9 mouse cellular contexts compared by ENCODE assay signal in the genomic region with DNA sequence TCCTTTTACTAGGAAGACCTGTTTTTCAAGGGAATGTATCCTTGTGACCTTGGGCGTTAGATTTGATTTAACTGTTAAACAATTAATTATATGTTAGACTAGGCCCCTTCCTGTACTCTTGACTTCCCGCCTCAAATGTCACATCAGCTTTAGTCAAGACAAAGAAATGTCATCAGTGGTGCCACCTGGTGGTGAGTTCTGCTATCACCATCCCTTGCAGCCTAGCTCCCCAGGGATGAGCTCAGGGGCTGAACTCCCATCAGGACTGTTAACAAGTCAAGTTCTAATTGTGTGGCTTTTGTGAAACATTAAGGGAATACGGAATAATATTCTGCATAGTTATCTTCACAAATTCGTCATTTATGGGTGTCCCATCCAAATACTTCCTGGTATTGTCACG.
DNase-seq lines count a peak whose midpoint lies in the region; ATAC-seq and TF ChIP-seq lines count a peak whose summit lies in the region.
"Had no signal": no experiment of that assay in that cellular context is flagged by ENCODE, and none has a peak within 500 bp of the region (broad histone marks: within the 10 kb centered on the region; RNA-seq: fewer than 3 reads in every experiment).

No protein-coding gene starts in this region.

- DNase-seq in gastrocnemius, postnatal 14 days = peak; percentile 27
- DNase-seq in gastrocnemius, postnatal 4 days (ENCODE audit: low spot score in 2 of 2) = no peak
- peak; percentile 19 to 42 for DNase-seq in right cerebral cortex, adult 2 months (ENCODE audit: low spot score in 2 of 2)
- no peak for DNase-seq in right cerebral cortex, adult 18-20 months
- peak; percentile 72 for DNase-seq in induced T-regulatory cell, adult 2 months (ENCODE audit: low read depth)
- peak; percentile 73 for DNase-seq in retina, embryonic 14.5 days (ENCODE audit: low spot score)

- WGBS in bone marrow, adult 2 months = 57% methylated on average over 5 of the region's 5 CpGs

- no peak for ATAC-seq in erythroid progenitor cell, adult 5-6 weeks (replicated peaks; ENCODE audit: low FRiP score, poor library complexity, severe bottlenecking)

- TF ChIP-seq CTCF in bone marrow, adult 2 months (IDR thresholded peaks at IDR 0.05; ENCODE audit: control insufficient read depth, insufficient read depth, low read length) = peak; percentile 73

- no peak for TF ChIP-seq POLR2A in bone marrow, adult 2 months (IDR thresholded peaks at IDR 0.05; ENCODE audit: borderline replicate concordance, control insufficient read depth, low read depth, low read length)

- intact Hi-C loops in gastrocnemius, postnatal 14 days (cut with DNase I; ENCODE audit: low total_unique reads) = no loop called here

- no peak overlapping the region for H3K4me3 ChIP-seq in bone marrow, adult 2 months (replicated peaks; ENCODE audit: control insufficient read depth, low read depth, low read length)
- H3K4me3 ChIP-seq: limb, embryonic 15.5 days had no signal

- H3K4me1 ChIP-seq in bone marrow, adult 2 months (ENCODE audit: control insufficient read depth, insufficient read depth, low read length) = no peaks in the 10 kb centered on the region

- H3K27ac ChIP-seq in bone marrow, adult 2 months (ENCODE audit: control insufficient read depth, insufficient read depth, low read depth, low read length, poor library complexity) = no peak overlapping the region
- H3K27ac ChIP-seq: limb, embryonic 15.5 days had no signal

Comparison
In these comparisons a context has a peak if more than half of its experiments do, and no peak if none do; other contexts are left out.
1. DNase-seq: peak in gastrocnemius, postnatal 14 days (single experiment), right cerebral cortex, adult 2 months (2 of 2), induced T-regulatory cell, adult 2 months (single experiment) and retina, embryonic 14.5 days (single experiment); none in gastrocnemius, postnatal 4 days (0 of 2) and right cerebral cortex, adult 18-20 months (single experiment).